Mouse (Mus musculus) hindbrain, embryonic 11.5 days (tissue): ENCODE data around the gene Ccr1. TPM values are rescaled to one million over a fixed set of nuclear protein-coding genes. Genes with fewer than 3 reads are reported as not detected.

ENCODE experiments used
- ATAC-seq: fragments of 200-750 bp; cut with Nextera tagmentation; 2 replicates; pipeline ENCODE4 v1.8.0; 2017; ENCODE audit warnings: mild to moderate bottlenecking, moderate TSS enrichment, moderate library complexity; ENCODE audit not compliant: low FRiP score
- DNase-seq: peaks from one replicate; pipeline ENCODE4 v3.0.0-alpha.2; 2015; ENCODE audit warnings: low spot score
- H3K27ac ChIP-seq: fragments of 300-500 bp; sonication (generic); 2 replicates; pipeline ENCODE4 v1.5.1; 2014; ENCODE audit warnings: mild to moderate bottlenecking, low read depth, low read length
- H3K27me3 ChIP-seq: fragments of 300-500 bp; sonication (generic); 2 replicates; pipeline ENCODE4 v1.6.1; 2014; ENCODE audit warnings: mild to moderate bottlenecking, low read length, moderate library complexity, mixed read lengths; ENCODE audit not compliant: control insufficient read depth, insufficient read depth
- H3K36me3 ChIP-seq: fragments of 300-500 bp; sonication (generic); 2 replicates; pipeline ENCODE4 v1.6.1; 2014; ENCODE audit warnings: mild to moderate bottlenecking, low read length, moderate library complexity, mixed read lengths; ENCODE audit not compliant: control insufficient read depth, insufficient read depth
- H3K4me1 ChIP-seq: fragments of 300-500 bp; sonication (generic); replicated peaks from 2 replicates; pipeline ENCODE4 v1.6.1; 2014; ENCODE audit warnings: low read length, mixed read lengths; ENCODE audit not compliant: control insufficient read depth, insufficient read depth
- H3K4me2 ChIP-seq: fragments of 300-500 bp; sonication (generic); replicated peaks from 2 replicates; pipeline ENCODE4 v1.6.1; 2014; ENCODE audit warnings: mild to moderate bottlenecking, low read depth, low read length
- H3K4me3 ChIP-seq: fragments of 300-500 bp; sonication (generic); 2 replicates; pipeline ENCODE4 v1.5.1; 2014; ENCODE audit warnings: low read depth, low read length
- H3K9ac ChIP-seq: fragments of 300-500 bp; sonication (generic); 2 replicates; pipeline ENCODE4 v1.6.1; 2014; ENCODE audit warnings: low read depth, low read length
- H3K9me3 ChIP-seq: fragments of 300-500 bp; sonication (generic); 2 replicates; pipeline ENCODE4 v1.6.1; 2016; ENCODE audit warnings: low read length; ENCODE audit not compliant: control insufficient read depth
- WGBS: fragments of 180-500 bp; shearing (Covaris S2); extraction: QIAGEN DNeasy Blood & Tissue Kit; methylation state at CpG from one replicate; pipeline ENCODE4 v1.1.7; 2014; 5-methylcytosine and 5-hydroxymethylcytosine counted together
- polyA plus RNA-seq: library from polyadenylated mRNA; unstranded; fragments of >200 nt; fragmentation: Nextera tagmentation; extraction: Ambion mirVana; gene quantifications from 2 replicates; pipeline ENCODE4 v1.2.1, GENCODE M21; 2014

Ccr1 gene
- polyA plus RNA-seq, 1 experiment from 2014 or later, result 1.3 TPM

DNA sequence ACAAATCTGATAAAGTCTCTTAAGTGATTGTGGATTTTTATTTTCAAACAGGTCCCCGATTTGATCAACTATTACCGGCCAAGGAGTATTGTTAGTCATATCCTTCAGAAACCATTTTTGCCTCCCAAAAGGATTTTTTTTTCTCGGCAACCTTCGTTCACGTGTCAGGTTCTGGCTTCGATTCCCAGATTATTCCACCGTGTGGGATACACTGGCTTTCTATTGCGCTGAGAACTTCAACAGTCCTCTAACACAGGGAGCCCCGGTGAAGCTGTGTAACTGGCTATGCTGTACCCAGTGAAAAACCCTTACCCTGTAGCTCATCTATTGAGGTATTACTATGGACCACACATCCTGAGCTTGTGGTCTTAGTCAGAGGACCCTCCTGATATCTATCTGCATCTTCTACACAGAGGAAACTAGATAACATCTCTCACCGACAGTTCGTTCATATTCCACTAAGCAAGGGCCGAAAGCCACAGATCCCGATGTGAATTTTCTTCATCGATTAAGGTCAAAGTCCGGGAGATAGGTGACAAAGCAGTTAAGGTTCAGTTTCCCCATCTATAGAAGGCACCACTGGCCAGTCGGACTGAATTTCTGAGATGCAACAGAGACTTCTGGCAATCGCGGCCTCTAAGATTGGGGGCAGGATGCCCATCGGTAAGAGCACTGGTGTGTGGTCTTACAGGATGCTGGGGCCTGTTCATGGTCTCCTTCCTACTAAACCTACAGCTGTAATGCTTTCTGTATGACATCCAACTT lies 35.4 kb downstream of the Ccr1 start:
- WGBS, result 92% methylated on average over 19 of the region's 19 CpGs
- no peak for DNase-seq
- no peak for ATAC-seq
- H3K4me1 ChIP-seq, result no peaks in the 10 kb centered on the region
- no peaks in the 10 kb centered on the region for H3K27me3 ChIP-seq
- no peaks in the 10 kb centered on the region for H3K36me3 ChIP-seq
- no peak overlapping the region for H3K27ac ChIP-seq
- no peak overlapping the region for H3K4me3 ChIP-seq
- no peaks in the 10 kb centered on the region for H3K9me3 ChIP-seq
- H3K4me2 ChIP-seq, result no peak overlapping the region
- no peak overlapping the region for H3K9ac ChIP-seq

DNA sequence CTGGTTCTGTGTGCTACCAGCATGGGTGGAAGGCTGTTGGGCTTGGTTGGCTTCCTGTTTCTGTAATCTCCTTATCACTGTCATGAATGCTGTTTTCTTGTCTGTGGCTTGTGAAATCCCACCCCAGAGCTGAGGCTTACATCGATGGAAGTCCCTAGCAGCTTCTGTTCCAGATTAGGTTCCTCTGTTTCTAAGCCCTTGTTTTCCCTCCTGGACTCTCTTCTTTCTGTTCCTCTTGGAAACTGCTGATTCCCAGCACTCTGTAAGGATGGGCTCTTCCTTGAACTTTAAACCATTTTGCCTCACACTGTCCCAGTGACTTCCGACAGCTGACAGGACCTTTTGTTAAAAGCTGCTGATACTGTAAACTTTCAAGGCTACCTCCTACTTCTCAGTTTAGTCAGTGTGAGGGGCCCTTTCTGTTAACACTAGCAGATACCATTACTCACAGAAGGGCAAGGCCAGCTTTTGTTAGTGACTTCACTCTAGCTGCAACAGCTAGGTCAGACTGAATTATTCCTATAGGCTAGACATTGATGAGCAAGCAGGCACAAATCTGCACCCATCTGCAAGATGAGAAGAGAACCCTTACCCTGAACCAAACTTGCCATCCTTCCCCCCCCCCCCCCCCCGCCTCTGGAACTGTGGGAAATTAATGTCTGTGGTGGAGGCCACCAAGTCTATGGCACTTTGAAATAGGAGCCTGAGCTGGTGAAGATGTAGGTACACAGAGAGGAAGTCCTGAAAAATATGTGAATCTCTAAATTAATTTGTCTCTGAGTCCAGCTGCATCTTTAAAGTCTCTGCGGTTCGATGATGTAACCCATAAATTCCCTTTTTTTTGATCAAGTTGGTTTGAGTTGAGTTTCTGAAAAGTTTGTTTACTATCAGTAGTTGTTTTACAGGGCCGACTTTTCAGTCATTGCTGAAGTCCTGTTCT lies 36.5 kb downstream of the Ccr1 start:
- Histone ChIP-seq H3K4me3 (no peak overlapping the region), H3K4me2 (no peak overlapping the region), H3K36me3 (no peaks in the 10 kb centered on the region), H3K4me1 (no peaks in the 10 kb centered on the region), H3K27me3 (no peaks in the 10 kb centered on the region), H3K27ac (no peak overlapping the region), H3K9me3 (no peaks in the 10 kb centered on the region), H3K9ac (no peak overlapping the region)
- ATAC-seq (no peak), DNase-seq (no peak)
- WGBS, result 73% methylated on average over 6 of the region's 6 CpGs

DNA sequence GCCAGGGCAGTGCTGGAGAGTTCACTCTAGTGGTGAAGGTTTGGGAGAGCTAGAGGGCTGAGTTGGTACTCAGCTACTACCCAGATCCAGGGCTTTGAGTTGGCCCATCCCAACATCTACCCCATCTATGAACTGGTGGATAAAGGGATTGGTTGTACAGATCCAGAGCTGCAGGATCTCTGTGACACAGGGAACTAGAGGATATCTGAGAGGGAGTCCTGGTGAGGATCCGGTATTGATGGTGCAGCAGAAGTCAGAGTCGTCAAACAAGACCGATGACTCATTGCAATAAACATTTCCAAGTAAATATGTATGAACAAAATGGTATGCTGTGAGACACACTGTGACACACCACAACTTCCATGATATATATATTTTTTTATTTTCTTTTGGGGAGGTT lies 37.6 kb downstream of the Ccr1 start:
- Histone ChIP-seq H3K4me3 (no peak overlapping the region), H3K4me2 (no peak overlapping the region), H3K9ac (no peak overlapping the region), H3K27me3 (no peaks in the 10 kb centered on the region), H3K4me1 (no peaks in the 10 kb centered on the region), H3K36me3 (no peaks in the 10 kb centered on the region), H3K9me3 (no peaks in the 10 kb centered on the region), H3K27ac (no peak overlapping the region)
- WGBS, result 95% methylated on average over 3 of the region's 3 CpGs
- DNase-seq (no peak), ATAC-seq (no peak)

DNA sequence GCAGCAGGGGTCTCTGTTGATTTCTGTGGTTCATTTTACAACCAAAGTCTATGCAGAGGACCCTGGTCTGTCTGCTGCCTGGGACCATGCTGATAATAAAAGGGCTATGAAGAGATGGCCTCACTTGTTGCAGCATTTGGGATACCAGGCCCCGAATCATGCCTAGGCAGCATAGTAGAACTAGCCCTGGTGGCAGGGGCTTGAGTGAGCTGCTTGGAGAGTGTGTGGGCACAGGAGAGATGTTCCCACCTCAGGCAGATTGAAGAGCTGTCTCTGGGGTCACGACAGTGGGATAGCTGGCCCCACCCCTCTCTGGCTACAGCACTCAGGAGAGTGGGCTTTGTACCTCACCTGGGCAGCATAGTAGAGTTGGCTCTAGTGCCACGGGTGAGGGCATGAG lies 38.0 kb downstream of the Ccr1 start:
- no peak overlapping the region for H3K9ac ChIP-seq
- no peak for ATAC-seq
- WGBS, result 78% methylated on average over 3 of the region's 3 CpGs

DNA sequence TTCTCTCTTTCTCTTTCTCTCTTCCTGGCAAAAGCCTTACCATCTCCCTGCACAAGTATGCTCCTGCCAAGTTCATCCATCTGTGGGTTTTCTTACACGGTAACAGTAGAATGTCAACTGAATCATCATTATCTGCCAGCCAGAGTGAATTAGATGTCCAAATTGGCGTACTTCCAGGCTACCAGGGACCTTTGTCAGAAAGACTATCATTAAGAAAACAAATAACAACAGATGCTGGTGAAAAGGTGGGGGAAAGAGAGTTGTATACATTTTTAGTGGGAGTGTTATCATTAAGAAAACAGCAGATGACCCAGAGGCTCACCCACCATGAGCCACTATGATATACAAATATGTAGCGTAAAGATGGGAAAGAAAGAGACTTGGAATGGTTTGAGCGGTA lies 38.6 kb downstream of the Ccr1 start:
- WGBS, result 89% methylated on average over 4 of the region's 4 CpGs
- no peak overlapping the region for H3K27ac ChIP-seq

More for the DNA sequence above, 38.0 kb downstream of the Ccr1 start:
- no peak for DNase-seq
- Histone ChIP-seq H3K9me3 (no peaks in the 10 kb centered on the region), H3K4me2 (no peak overlapping the region), H3K4me1 (no peaks in the 10 kb centered on the region), H3K27ac (no peak overlapping the region), H3K27me3 (no peaks in the 10 kb centered on the region), H3K36me3 (no peaks in the 10 kb centered on the region), H3K4me3 (no peak overlapping the region)

DNA sequence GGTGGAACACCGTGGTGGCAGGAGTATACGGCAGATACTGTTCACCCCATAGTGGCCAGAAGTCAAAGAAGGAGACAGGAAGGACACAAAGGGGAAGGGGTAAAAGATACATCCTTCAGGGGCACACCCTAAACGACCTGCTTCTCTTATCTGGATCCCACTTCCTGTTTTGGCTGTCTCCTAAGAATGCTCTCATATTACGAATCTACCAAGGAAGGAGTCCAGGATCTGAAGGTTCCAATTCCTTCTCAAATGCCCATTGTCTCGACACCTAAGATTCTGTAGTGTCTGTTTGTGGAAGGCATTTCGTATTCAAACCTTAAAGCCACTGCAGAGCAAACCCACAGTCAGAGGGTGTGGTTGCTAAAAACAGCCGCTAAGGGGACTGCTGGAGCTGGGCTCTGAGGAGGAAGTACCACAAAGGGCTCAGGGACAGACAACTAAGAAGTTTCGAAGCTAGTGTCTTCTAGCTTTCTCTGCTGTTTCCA lies 39.7 kb downstream of the Ccr1 start:
- Histone ChIP-seq H3K27ac (no peak overlapping the region), H3K27me3 (no peaks in the 10 kb centered on the region), H3K36me3 (no peaks in the 10 kb centered on the region), H3K9ac (no peak overlapping the region), H3K9me3 (no peaks in the 10 kb centered on the region), H3K4me1 (no peaks in the 10 kb centered on the region), H3K4me3 (no peak overlapping the region), H3K4me2 (no peak overlapping the region)
- 53% methylated on average over 8 of the region's 8 CpGs for WGBS
- no peak for DNase-seq
- no peak for ATAC-seq

More for the DNA sequence above, 38.6 kb downstream of the Ccr1 start:
- H3K27me3 ChIP-seq, result no peaks in the 10 kb centered on the region
- H3K4me2 ChIP-seq, result no peak overlapping the region
- H3K9ac ChIP-seq, result no peak overlapping the region
- ATAC-seq (no peak), DNase-seq (no peak)
- H3K9me3 ChIP-seq, result no peaks in the 10 kb centered on the region
- no peak overlapping the region for H3K4me3 ChIP-seq
- H3K36me3 ChIP-seq, result no peaks in the 10 kb centered on the region
- no peaks in the 10 kb centered on the region for H3K4me1 ChIP-seq

DNA sequence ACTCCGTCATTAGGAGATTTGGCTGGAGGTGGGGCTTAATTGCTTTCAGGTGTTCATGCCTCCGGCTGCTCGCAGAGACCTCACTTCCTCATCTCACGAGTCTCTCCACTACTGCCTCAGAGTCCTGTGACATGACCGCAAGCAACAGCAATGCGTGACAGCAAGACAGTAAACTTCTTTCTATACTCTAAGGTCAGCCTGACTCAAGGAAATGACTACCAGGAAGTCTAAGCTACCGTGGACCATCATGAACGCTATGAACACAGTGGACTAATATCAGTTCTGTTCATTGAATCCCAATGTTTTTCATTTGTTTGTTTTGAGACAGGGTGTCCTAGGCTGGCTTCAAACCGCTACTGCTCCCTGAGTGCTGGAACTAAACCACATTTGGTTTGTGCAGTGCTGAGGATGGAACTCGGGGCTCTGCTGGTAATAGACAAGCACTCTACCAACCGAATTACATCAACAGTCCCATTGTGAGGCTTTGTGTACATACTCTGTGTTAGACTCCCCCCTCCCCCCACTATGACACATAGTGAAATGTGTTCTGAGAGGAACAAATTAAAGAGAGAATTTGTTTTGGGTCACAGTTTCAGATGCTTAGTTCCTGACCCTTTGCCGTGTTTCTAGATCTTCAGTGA lies 40.3 kb downstream of the Ccr1 start:
- Histone ChIP-seq H3K4me1 (no peaks in the 10 kb centered on the region), H3K4me3 (no peak overlapping the region), H3K27me3 (no peaks in the 10 kb centered on the region), H3K9ac (no peak overlapping the region), H3K4me2 (no peak overlapping the region), H3K9me3 (no peaks in the 10 kb centered on the region), H3K36me3 (no peaks in the 10 kb centered on the region), H3K27ac (no peak overlapping the region)
- no peak for DNase-seq
- ATAC-seq, result no peak
- 75% methylated on average over 12 of the region's 12 CpGs for WGBS

DNA sequence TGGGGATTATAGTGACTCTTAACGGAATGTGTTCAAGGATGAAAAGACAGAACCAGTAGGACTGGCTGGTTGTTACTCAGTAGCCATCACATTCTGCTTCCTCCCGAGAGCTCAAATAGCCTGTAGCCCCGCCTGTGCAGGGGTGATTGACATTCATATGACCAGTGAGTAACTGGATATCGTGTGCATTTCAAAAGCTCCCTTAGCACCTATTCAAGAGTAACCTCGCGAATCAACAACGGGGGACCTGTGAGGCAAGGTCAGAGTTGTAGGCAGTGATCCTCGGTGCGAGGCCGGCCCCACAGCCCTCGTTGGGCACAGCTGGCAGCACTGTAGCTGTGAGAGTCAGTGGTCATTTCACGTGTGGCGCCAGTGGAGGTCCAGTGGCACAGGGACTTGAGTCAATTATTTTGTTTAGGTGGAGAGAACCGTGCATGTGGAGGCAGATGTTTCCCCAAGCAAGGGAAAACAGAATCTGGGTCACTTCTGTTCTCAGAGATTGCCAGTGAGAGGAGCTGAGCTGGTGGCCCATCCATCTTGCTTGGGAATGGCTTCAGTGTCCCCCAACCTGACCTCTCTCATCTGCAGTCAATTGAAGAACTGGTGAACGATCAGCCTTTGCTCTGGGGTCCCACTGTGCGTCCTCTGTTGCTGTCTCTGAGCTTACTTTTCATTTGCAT lies 41.1 kb downstream of the Ccr1 start:
- no peak overlapping the region for H3K9ac ChIP-seq
- H3K9me3 ChIP-seq, result no peaks in the 10 kb centered on the region
- H3K27ac ChIP-seq, result no peak overlapping the region
- no peak overlapping the region for H3K4me2 ChIP-seq
- H3K36me3 ChIP-seq, result no peaks in the 10 kb centered on the region
- no peaks in the 10 kb centered on the region for H3K4me1 ChIP-seq
- WGBS, result 52% methylated on average over 16 of the region's 16 CpGs
- DNase-seq (no peak), ATAC-seq (no peak)
- H3K4me3 ChIP-seq, result no peak overlapping the region
- H3K27me3 ChIP-seq, result no peaks in the 10 kb centered on the region
